Mouse (Mus musculus) heart, postnatal 0 days (tissue): ENCODE measurements around the gene Ppfia4. TPM values are rescaled to one million over a fixed set of nuclear protein-coding genes. Genes with fewer than 3 reads are reported as not detected.

Experiments
- ATAC-seq: fragments of 200-750 bp; cut with Nextera tagmentation; 2 replicates; pipeline ENCODE4 v1.8.0; 2017; ENCODE audit warnings: low read depth, moderate number of reproducible peaks, moderate library complexity; ENCODE audit not compliant: insufficient read depth
- DNase-seq: peaks from one replicate; pipeline ENCODE4 v3.0.0-alpha.2; 2016; ENCODE audit warnings: low spot score
- H3K27ac ChIP-seq: fragments of 300-500 bp; sonication (generic); 2 replicates; pipeline ENCODE4 v1.5.1; 2014; ENCODE audit warnings: low read depth, mild to moderate bottlenecking
- H3K27me3 ChIP-seq: fragments of 300-500 bp; sonication (generic); 2 replicates; pipeline ENCODE4 v1.6.1; 2014; ENCODE audit warnings: low read length, mixed read lengths; ENCODE audit not compliant: control insufficient read depth, insufficient read depth
- H3K36me3 ChIP-seq: fragments of 300-500 bp; sonication (generic); replicated peaks from 2 replicates; pipeline ENCODE4 v1.6.1; 2014; ENCODE audit warnings: low read length, mixed read lengths; ENCODE audit not compliant: control insufficient read depth, insufficient read depth
- H3K4me1 ChIP-seq: fragments of 300-500 bp; sonication (generic); 2 replicates; pipeline ENCODE4 v1.6.1; 2014; ENCODE audit warnings: antibody characterized with exemption; ENCODE audit not compliant: control insufficient read depth, insufficient read depth
- H3K4me2 ChIP-seq: fragments of 300-500 bp; sonication (generic); 2 replicates; pipeline ENCODE4 v1.6.1; 2014; ENCODE audit warnings: low read depth, mild to moderate bottlenecking, low read length, moderate library complexity
- H3K4me3 ChIP-seq: fragments of 300-500 bp; sonication (generic); 2 replicates; pipeline ENCODE4 v1.5.1; 2014; ENCODE audit warnings: low read depth, low read length
- H3K9ac ChIP-seq: fragments of 300-500 bp; sonication (generic); replicated peaks from 2 replicates; pipeline ENCODE4 v1.6.1; 2014; ENCODE audit warnings: low read depth, low read length, mixed read lengths
- H3K9me3 ChIP-seq: fragments of 300-500 bp; sonication (generic); replicated peaks from 2 replicates; pipeline ENCODE4 v1.6.1; 2016; ENCODE audit warnings: low read length; ENCODE audit not compliant: control insufficient read depth
- CTCF ChIP-seq: IDR thresholded peaks from 2 replicates; pipeline ENCODE4 v1.5.1; 2016; ENCODE audit warnings: antibody characterized with exemption, control low read depth, low read depth
- EP300 ChIP-seq: IDR thresholded peaks from 2 replicates; pipeline ENCODE4 v1.6.1; 2016; ENCODE audit warnings: antibody characterized with exemption, low read depth
- WGBS: fragments of 180-500 bp; shearing (Covaris S2); extraction: QIAGEN DNeasy Blood & Tissue Kit; methylation state at CpG from one replicate; pipeline ENCODE4 v1.1.7; 2014; 5-methylcytosine and 5-hydroxymethylcytosine counted together
- polyA plus RNA-seq: library from polyadenylated mRNA; unstranded; fragments of >200 nt; fragmentation: Nextera tagmentation; extraction: Ambion mirVana; gene quantifications from 2 replicates; pipeline ENCODE4 v1.2.1, GENCODE M21; 2015
- total RNA-seq: library from RNA; depleted of rRNA; stranded (reverse); fragments of >200 nt; gene quantifications from 2 replicates; pipeline ENCODE4 v1.2.3, GENCODE M21; 2014; ENCODE audit warnings: low replicate concordance; rRNA removed

Ppfia4 gene
- total RNA-seq = 5.2 and 12.3 TPM in 2 replicates
- 6.2 and 6.4 TPM in 2 replicates for polyA plus RNA-seq

- TF ChIP-seq EP300 (no peak; the same call in 1 of the 2 replicates), CTCF (no peak)
- H3K4me3 ChIP-seq = no peak within 1 kb of the TSS
- no peaks in the 10 kb centered on the region for H3K27me3 ChIP-seq
- no peaks in the 10 kb centered on the region for H3K9me3 ChIP-seq
- peak within 1 kb of the TSS; percentile 87 for H3K27ac ChIP-seq
- peak within 1 kb of the TSS; percentile 50 for H3K4me2 ChIP-seq
- ATAC-seq (peak; percentile 91), DNase-seq (peak; percentile 90)
- H3K4me1 ChIP-seq = peaks cover 52% of the 10 kb centered on the region
- H3K9ac ChIP-seq = no peak within 1 kb of the TSS; the same call in 1 of the 2 replicates
- WGBS = 14% methylated on average over 13 of the region's 13 CpGs
- H3K36me3 ChIP-seq = no peaks in the 10 kb centered on the region
Measured at GRCm38 (mm10) chr1:134332770-134333271, at the start of gene Ppfia4. Ppfia4 (minus strand) TSS chr1:134332928.

GRCm38 (mm10) chr1:134381795-134382625 is 49.3 kb upstream of the Ppfia4 start:
- Histone ChIP-seq H3K9ac (peak overlapping the region; percentile 24; the same call in 1 of the 2 replicates), H3K4me3 (peak overlapping the region; percentile 23), H3K4me1 (peaks cover 5% of the 10 kb centered on the region; the same call in 1 of the 2 replicates), H3K27me3 (no peaks in the 10 kb centered on the region), H3K4me2 (peak overlapping the region; percentile 57), H3K27ac (peak overlapping the region; percentile 37), H3K36me3 (no peaks in the 10 kb centered on the region), H3K9me3 (no peaks in the 10 kb centered on the region)
- TF ChIP-seq EP300 (no peak), CTCF (no peak)
- WGBS = 6% methylated on average over 19 of the region's 19 CpGs
- no peak for DNase-seq
- ATAC-seq = no peak

DNA sequence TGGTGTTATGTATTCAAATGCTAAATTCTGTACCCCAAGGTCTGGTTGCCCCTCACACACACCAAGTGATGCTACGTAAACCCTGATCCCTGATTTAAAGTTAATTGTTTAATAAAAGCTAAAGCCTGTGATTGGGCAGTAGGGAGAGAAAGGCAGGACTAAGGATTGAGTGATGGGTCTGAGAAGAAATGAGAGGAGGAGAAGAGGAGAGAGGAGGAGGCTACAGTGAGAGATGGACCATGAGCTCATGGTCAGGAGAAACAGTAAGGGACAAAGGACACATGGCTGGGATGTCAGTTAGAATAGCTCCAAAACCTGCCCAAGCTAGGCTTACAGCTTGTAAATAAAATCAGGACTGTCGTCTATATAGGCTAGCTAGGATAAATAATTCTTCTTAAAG is 48.3 kb upstream of the Ppfia4 start:
- no peak for TF ChIP-seq EP300
- TF ChIP-seq CTCF = no peak
- peaks cover 5% of the 10 kb centered on the region; the same call in 1 of the 2 replicates for H3K4me1 ChIP-seq
- no peak overlapping the region for H3K27ac ChIP-seq
- ATAC-seq (no peak), DNase-seq (no peak)
- WGBS = 73% methylated on average over 2 of the region's 2 CpGs
- H3K36me3 ChIP-seq = no peaks in the 10 kb centered on the region
- H3K27me3 ChIP-seq = no peaks in the 10 kb centered on the region
- no peak overlapping the region for H3K9ac ChIP-seq
- 0 out of 2 replicates have a peak overlapping the region, but pooled peaks have one; percentile 57 for H3K4me2 ChIP-seq
- no peaks in the 10 kb centered on the region for H3K9me3 ChIP-seq
- H3K4me3 ChIP-seq = no peak overlapping the region

- ATAC-seq = no peak
- 59% methylated on average over 2 of the region's 2 CpGs for WGBS
- Histone ChIP-seq H3K4me3 (no peak overlapping the region), H3K9me3 (0 out of 2 replicates have a peak, but pooled peaks cover 6% of the 10 kb centered on the region), H3K4me2 (no peak overlapping the region), H3K27me3 (no peaks in the 10 kb centered on the region), H3K36me3 (no peaks in the 10 kb centered on the region), H3K9ac (no peak overlapping the region), H3K27ac (no peak overlapping the region), H3K4me1 (no peaks in the 10 kb centered on the region)
- no peak for DNase-seq
- TF ChIP-seq CTCF (no peak), EP300 (no peak)
Measured at GRCm38 (mm10) chr1:134374124-134374523, 41.4 kb upstream of the Ppfia4 start.

DNA sequence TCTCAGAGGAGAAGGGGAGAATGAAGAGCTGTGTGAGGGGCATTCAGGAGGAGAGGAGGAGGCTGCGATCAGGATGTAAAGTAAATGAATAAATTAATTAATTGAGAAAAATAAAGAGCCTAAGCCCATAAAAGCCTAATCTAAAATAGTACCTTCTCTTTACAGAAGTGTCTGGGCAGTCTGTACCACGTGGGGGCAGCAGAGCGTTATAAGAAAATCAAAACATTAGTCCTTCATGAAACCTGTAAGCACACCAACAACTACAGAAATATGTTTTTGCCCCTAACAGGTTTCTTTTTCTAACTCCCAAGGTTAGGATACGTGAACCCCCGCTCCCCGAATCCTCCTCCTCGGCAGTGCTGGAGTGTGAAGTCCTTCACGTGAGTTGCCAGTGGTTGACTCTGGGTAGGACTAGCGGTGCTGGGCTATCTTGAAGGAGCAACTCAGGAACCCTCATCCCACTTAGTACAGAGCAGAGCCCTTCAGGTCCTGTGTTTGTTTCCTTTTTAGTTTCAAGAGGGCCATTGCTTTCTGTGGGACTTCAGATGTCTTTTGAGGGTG is 36.1 kb upstream of the Ppfia4 start:
- H3K9ac ChIP-seq = no peak overlapping the region
- H3K4me2 ChIP-seq = no peak overlapping the region
- H3K4me3 ChIP-seq = no peak overlapping the region
- ATAC-seq = no peak
- H3K27me3 ChIP-seq = no peaks in the 10 kb centered on the region
- peak; percentile 45 for DNase-seq
- 0 out of 2 replicates have a peak, but pooled peaks cover 6% of the 10 kb centered on the region for H3K9me3 ChIP-seq
- H3K36me3 ChIP-seq = no peaks in the 10 kb centered on the region
- no peak overlapping the region for H3K27ac ChIP-seq
- TF ChIP-seq CTCF (peak; percentile 62), EP300 (no peak)
- H3K4me1 ChIP-seq = no peaks in the 10 kb centered on the region
- 44% methylated on average over 9 of the region's 9 CpGs for WGBS
